Mouse (Mus musculus) ES-Bruce4 (cell line): Measurements from ENCODE around the gene Agpat4.

ENCODE experiments used
- CTCF ChIP-seq: IDR thresholded peaks from one replicate; pipeline ENCODE4 v1.8.1; 2011; ENCODE audit warnings: low read depth, low read length
- EP300 ChIP-seq: IDR thresholded peaks from 2 replicates; pipeline ENCODE4 v1.6.1; 2011; ENCODE audit warnings: low read depth, low read length; ENCODE audit not compliant: insufficient read depth

GRCm38 (mm10) chr17:12171666-12172065 is 53.2 kb downstream of the Agpat4 start:
- TF ChIP-seq CTCF (no peak), EP300 (no peak)
